Mouse (Mus musculus): ENCODE measurements around the gene Spop. TPM values are rescaled to one million over a fixed set of nuclear protein-coding genes. Genes with fewer than 3 reads are reported as not detected.

The Spop gene
- total and polyA plus RNA-seq, 3 experiments, result 28.8 to 70.5 (median 29.2) TPM

GRCm38 (mm10) chr11:95513461-95514297 is 99.8 kb downstream of the Spop start:
- no peak overlapping the region for H3K4me3 ChIP-seq (ENCODE audit: low read depth, low read length)

GRCm38 (mm10) chr11:95514298-95514861 is 100.5 kb downstream of the Spop start, which contains the start of gene Nxph3:
TSS of gene Nxph3 (minus strand) at chr11:95514570.
- Histone ChIP-seq H3K4me3 (ENCODE audit: low read depth, low read length) (no peak within 1 kb of the TSS; the same call in 1 of the 2 replicates), H3K36me3 (replicated peaks) (no peaks in the 10 kb centered on the region), H3K9me3 (replicated peaks) (no peaks in the 10 kb centered on the region), H3K27me3 (ENCODE audit: insufficient read depth, low read length) (peaks cover 68% of the 10 kb centered on the region), H3K4me1 (ENCODE audit: insufficient read depth, low read depth, low read length) (peaks cover 11% of the 10 kb centered on the region)
- ATAC-seq (ENCODE audit: extremely low read depth, insufficient number of reproducible peaks, low FRiP score, poor library complexity, severe bottlenecking) (no peak), DNase-seq (ENCODE audit: low spot score) (peak; percentile 41)
- no peak for TF ChIP-seq CTCF (IDR thresholded peaks at IDR 0.05; ENCODE audit: low read depth, low read length)
- TF ChIP-seq POLR2AphosphoS5 (IDR thresholded peaks at IDR 0.05; ENCODE audit: insufficient replicate concordance, low read depth, low read length), result no peak
- TF ChIP-seq GATA1 (IDR thresholded peaks at IDR 0.05; ENCODE audit: borderline replicate concordance, low read length), result no peak
- no peak for TF ChIP-seq GATA2 (IDR thresholded peaks at IDR 0.05; ENCODE audit: borderline replicate concordance, low read depth, low read length)
- no peak for TF ChIP-seq TAL1 (conservative IDR thresholded peaks at IDR 0.05; ENCODE audit: low read depth, low read length)

More at GRCm38 (mm10) chr11:95513461-95514297, 99.8 kb downstream of the Spop start:
- Histone ChIP-seq H3K4me1 (ENCODE audit: insufficient read depth, low read depth, low read length) (peaks cover 17% of the 10 kb centered on the region), H3K36me3 (replicated peaks) (no peaks in the 10 kb centered on the region), H3K27me3 (ENCODE audit: insufficient read depth, low read length) (peaks cover 68% of the 10 kb centered on the region), H3K9me3 (replicated peaks) (no peaks in the 10 kb centered on the region)
- no peak for ATAC-seq (ENCODE audit: extremely low read depth, insufficient number of reproducible peaks, low FRiP score, poor library complexity, severe bottlenecking)
- no peak for DNase-seq (ENCODE audit: low spot score)
- TF ChIP-seq GATA2 (IDR thresholded peaks at IDR 0.05; ENCODE audit: borderline replicate concordance, low read depth, low read length), result no peak

DNA sequence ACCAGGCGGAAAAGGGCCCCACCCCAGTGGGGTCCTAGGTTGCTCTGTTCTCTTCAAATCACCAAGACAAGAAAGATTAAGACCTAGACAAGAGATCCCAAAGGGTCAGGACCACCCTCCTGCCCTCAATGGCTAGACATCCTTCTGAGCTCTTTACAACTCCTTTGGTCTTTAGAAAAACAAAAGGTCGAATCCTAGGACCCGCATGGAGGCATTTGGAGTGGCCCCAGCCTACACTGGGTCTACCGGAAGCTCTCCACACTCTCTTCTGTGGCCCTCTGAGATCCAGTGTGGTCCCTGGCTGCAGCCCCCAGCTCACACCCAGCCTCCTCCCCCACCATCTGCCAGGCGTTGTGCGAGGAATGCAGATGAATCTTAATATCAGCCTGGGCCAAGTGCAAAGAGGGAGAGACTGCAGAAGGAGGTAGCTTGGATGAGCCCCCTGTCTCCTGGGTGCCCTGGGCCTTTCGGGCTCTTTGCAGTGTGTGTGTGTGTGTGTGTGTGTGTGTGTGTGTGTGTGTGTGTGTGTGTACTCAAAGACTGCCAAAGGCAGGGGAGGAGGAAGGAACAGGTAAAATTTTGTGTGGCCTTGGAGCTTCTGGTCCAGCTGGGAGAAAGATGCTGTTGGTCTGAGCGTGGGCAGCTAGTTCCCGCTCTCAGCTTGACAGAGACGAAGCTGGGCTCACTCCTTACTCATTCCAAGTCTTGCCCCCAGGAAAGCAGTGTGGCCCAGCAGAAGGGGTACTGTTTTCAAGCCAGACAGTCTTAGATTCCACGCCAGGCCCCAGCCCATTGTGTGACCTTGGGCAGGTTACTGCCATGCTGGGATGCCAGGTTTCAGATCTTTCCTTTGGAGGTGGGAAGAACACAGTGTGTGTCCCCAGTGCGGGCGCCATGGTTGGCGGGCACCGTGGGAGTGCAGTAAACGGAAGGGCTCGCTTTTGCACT is 101.8 kb downstream of the Spop start:
- Histone ChIP-seq H3K36me3 (replicated peaks) (no peaks in the 10 kb centered on the region), H3K4me3 (ENCODE audit: low read depth, low read length) (no peak overlapping the region), H3K9me3 (replicated peaks) (no peaks in the 10 kb centered on the region), H3K27me3 (ENCODE audit: insufficient read depth, low read length) (peaks cover 68% of the 10 kb centered on the region), H3K4me1 (ENCODE audit: insufficient read depth, low read depth, low read length) (peaks cover 16% of the 10 kb centered on the region)
- TF ChIP-seq GATA1 (IDR thresholded peaks at IDR 0.05; ENCODE audit: borderline replicate concordance, low read length) (no peak), GATA2 (IDR thresholded peaks at IDR 0.05; ENCODE audit: borderline replicate concordance, low read depth, low read length) (no peak), POLR2AphosphoS5 (IDR thresholded peaks at IDR 0.05; ENCODE audit: insufficient replicate concordance, low read depth, low read length) (no peak), CTCF (IDR thresholded peaks at IDR 0.05; ENCODE audit: low read depth, low read length) (no peak), TAL1 (conservative IDR thresholded peaks at IDR 0.05; ENCODE audit: low read depth, low read length) (no peak)
- ATAC-seq (ENCODE audit: extremely low read depth, insufficient number of reproducible peaks, low FRiP score, poor library complexity, severe bottlenecking) (no peak), DNase-seq (ENCODE audit: low spot score) (no peak)

DNA sequence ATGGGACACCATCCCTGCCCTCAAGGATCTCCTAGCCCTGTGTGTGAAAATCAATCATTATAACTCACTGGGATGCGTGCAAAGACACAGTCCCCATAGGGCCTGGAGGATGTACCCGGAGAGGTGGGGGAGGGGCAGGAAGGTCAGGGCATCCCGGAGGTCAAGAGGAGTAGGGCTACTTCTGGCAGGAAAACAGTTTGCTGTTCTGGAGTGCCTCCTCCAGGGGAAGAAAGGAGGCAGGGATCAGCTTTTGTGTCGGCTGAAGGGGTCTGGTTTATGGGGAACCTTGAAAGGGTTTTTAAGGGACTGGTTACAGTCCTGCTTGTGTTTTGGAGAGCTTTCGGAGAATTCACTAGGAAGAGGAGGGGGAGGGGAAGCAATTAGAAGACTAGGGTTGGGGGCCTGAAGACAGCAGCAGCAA is 102.6 kb downstream of the Spop start:
- Histone ChIP-seq H3K9me3 (replicated peaks) (no peaks in the 10 kb centered on the region), H3K27me3 (ENCODE audit: insufficient read depth, low read length) (peaks cover 65% of the 10 kb centered on the region)
- no peak for ATAC-seq (ENCODE audit: extremely low read depth, insufficient number of reproducible peaks, low FRiP score, poor library complexity, severe bottlenecking)

DNA sequence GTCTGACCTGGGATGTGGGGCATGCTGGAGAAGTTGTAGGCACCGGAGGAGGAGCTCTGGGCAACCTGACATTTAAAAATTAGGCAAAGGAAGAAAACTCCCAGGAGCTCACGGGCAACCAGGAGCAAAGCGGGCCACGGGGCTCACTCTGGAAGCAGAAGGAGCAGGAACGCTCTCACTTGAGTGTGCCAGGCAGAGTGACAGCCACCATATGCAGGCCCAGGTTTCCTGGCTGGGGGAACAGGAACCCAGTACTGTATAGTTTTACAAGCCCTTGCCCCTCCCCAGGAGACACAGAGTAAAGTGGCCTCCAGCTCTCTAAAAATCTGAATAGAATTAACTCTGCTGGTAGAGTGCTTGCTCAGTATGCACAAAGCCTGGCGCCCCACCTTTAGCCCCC is 103.3 kb downstream of the Spop start:
- DNase-seq (ENCODE audit: low spot score) (no peak), ATAC-seq (ENCODE audit: extremely low read depth, insufficient number of reproducible peaks, low FRiP score, poor library complexity, severe bottlenecking) (no peak)
- peaks cover 63% of the 10 kb centered on the region for H3K27me3 ChIP-seq (ENCODE audit: insufficient read depth, low read length)
- no peaks in the 10 kb centered on the region for H3K36me3 ChIP-seq (replicated peaks)
- no peak for TF ChIP-seq POLR2AphosphoS5 (IDR thresholded peaks at IDR 0.05; ENCODE audit: insufficient replicate concordance, low read depth, low read length)
- H3K9me3 ChIP-seq (replicated peaks), result no peaks in the 10 kb centered on the region
- no peak overlapping the region for H3K4me3 ChIP-seq (ENCODE audit: low read depth, low read length)
- peaks cover 28% of the 10 kb centered on the region for H3K4me1 ChIP-seq (ENCODE audit: insufficient read depth, low read depth, low read length)

More for the DNA sequence above, 102.6 kb downstream of the Spop start:
- Histone ChIP-seq H3K4me3 (ENCODE audit: low read depth, low read length) (no peak overlapping the region), H3K4me1 (ENCODE audit: insufficient read depth, low read depth, low read length) (peaks cover 25% of the 10 kb centered on the region), H3K36me3 (replicated peaks) (no peaks in the 10 kb centered on the region)
- TF ChIP-seq GATA1 (IDR thresholded peaks at IDR 0.05; ENCODE audit: borderline replicate concordance, low read length), result no peak
- TF ChIP-seq CTCF (IDR thresholded peaks at IDR 0.05; ENCODE audit: low read depth, low read length), result no peak
- no peak for DNase-seq (ENCODE audit: low spot score)

GRCm38 (mm10) chr11:95519299-95519698 is 105.4 kb downstream of the Spop start:
- H3K4me1 ChIP-seq (ENCODE audit: insufficient read depth, low read depth, low read length), result peaks cover 24% of the 10 kb centered on the region
- ATAC-seq (ENCODE audit: extremely low read depth, insufficient number of reproducible peaks, low FRiP score, poor library complexity, severe bottlenecking) (no peak), DNase-seq (ENCODE audit: low spot score) (no peak)
- H3K9me3 ChIP-seq (replicated peaks), result no peaks in the 10 kb centered on the region
- H3K27me3 ChIP-seq (ENCODE audit: insufficient read depth, low read length), result peaks cover 57% of the 10 kb centered on the region
- no peak overlapping the region for H3K4me3 ChIP-seq (ENCODE audit: low read depth, low read length)
- no peak for TF ChIP-seq CTCF (IDR thresholded peaks at IDR 0.05; ENCODE audit: low read depth, low read length)
- no peak for TF ChIP-seq POLR2AphosphoS5 (IDR thresholded peaks at IDR 0.05; ENCODE audit: insufficient replicate concordance, low read depth, low read length)
- no peak for TF ChIP-seq GATA1 (IDR thresholded peaks at IDR 0.05; ENCODE audit: borderline replicate concordance, low read length)
- TF ChIP-seq TAL1 (conservative IDR thresholded peaks at IDR 0.05; ENCODE audit: low read depth, low read length), result no peak
- TF ChIP-seq GATA2 (IDR thresholded peaks at IDR 0.05; ENCODE audit: borderline replicate concordance, low read depth, low read length), result no peak
- H3K36me3 ChIP-seq (replicated peaks), result no peaks in the 10 kb centered on the region

Measured in G1E (cell line).